Mouse (Mus musculus) inflammation-experienced regulatory T-cells (primary cell): ENCODE measurements around the gene Krt1. TPM values are rescaled to one million over a fixed set of nuclear protein-coding genes. Genes with fewer than 3 reads are reported as not detected.

Experiments
- polyA plus RNA-seq, 2 experiments: library from polyadenylated mRNA; unstranded; fragments of 100-300 nt; shearing (Covaris generic); gene quantifications; one replicate each; pipeline ENCODE4 v1.2.1; 2017

Gene Krt1
- under 1 TPM; 0.12 to 0.22 TPM for polyA plus RNA-seq

GRCm38 (mm10) chr15:101850694-101851093 is at the start of gene Krt1:
TSS of gene Krt1 (minus strand) at chr15:101850794.

GRCm38 (mm10) chr15:101892820-101893219 is 42.2 kb upstream of the Krt1 start, which contains the start of gene Krt76:
TSS of gene Krt76 (minus strand) at chr15:101892920.

GRCm38 (mm10) chr15:101869431-101869830 is 18.8 kb upstream of the Krt1 start, which contains the start of gene Krt77:
TSS of gene Krt77 (minus strand) at chr15:101869705.

DNA sequence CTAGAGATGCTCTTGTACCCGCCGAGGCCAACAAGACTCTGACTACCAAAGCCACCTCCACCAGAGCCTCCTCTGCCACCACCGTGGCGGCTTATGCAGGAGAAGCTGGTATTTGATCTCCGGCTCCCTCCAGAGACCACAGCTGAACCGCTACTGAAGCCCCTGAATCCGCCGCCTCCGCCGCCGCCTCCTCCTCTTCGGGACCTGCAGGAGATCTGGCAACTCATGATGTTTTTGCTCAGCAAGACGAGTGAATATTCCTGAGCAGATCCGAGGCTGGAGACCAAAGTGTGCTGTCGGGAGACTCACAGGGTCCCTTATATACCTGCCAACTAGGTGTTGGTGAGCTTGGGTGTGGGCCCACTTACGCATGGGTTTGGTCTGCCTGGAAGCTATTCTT is 32.7 kb downstream of the Krt1 start, which contains the start of gene Krt2:
Gene Krt2 (minus strand): TSS at position 295 of the 400 bp plus-strand sequence.

GRCm38 (mm10) chr15:101802296-101802835 is 48.2 kb downstream of the Krt1 start, which contains the start of gene Krt73:
TSS of gene Krt73 (minus strand) at chr15:101802346.

Other genes with a start within 250 kb of the Krt1 start
- gene Gm5414, start 222.6 kb downstream of the Krt1 start, polyA plus RNA-seq, result under 1 TPM in 1 of 2 experiments, not detected in 1; 0.10 TPM
- gene Gm5478, start 203.4 kb downstream of the Krt1 start, polyA plus RNA-seq, result not detected
- gene Krt6b, start 170.5 kb downstream of the Krt1 start, polyA plus RNA-seq, result not detected
- under 1 TPM in 1 of 2 experiments, not detected in 1; 0.16 TPM for gene Krt6a, start 156.5 kb downstream of the Krt1 start, polyA plus RNA-seq
- under 1 TPM in 1 of 2 experiments, not detected in 1; 0.07 TPM for gene Krt5, start 137.9 kb downstream of the Krt1 start, polyA plus RNA-seq
- under 1 TPM in 1 of 2 experiments, not detected in 1; 0.23 TPM for gene Krt71, start 107.7 kb downstream of the Krt1 start, polyA plus RNA-seq
- under 1 TPM; 0.08 to 0.43 TPM for gene Krt72, start 64.3 kb downstream of the Krt1 start, polyA plus RNA-seq
- gene Krt73, start 48.4 kb downstream of the Krt1 start, polyA plus RNA-seq, result under 1 TPM; 0.12 to 0.18 TPM
- under 1 TPM; 0.06 to 0.92 TPM for gene Krt2, start 32.6 kb downstream of the Krt1 start, polyA plus RNA-seq
- gene Krt77, start 18.9 kb upstream of the Krt1 start, polyA plus RNA-seq, result not detected
- gene Krt76, start 42.1 kb upstream of the Krt1 start, polyA plus RNA-seq, result under 1 TPM in 1 of 2 experiments, not detected in 1; 0.61 TPM
- gene Krt4, start 73.9 kb upstream of the Krt1 start, polyA plus RNA-seq, result under 1 TPM; 0.07 to 0.56 TPM
- 1 to 10 TPM in 1 of 2 experiments, not detected in 1; 4.3 TPM for gene Krt79, start 89.5 kb upstream of the Krt1 start, polyA plus RNA-seq
- not detected for gene Krt78, start 103.5 kb upstream of the Krt1 start, polyA plus RNA-seq
- gene Krt8, start 153.7 kb upstream of the Krt1 start, polyA plus RNA-seq, result 1 to 10 TPM; 1.7 to 2.4 TPM
- gene Krt18, start 177.4 kb upstream of the Krt1 start, polyA plus RNA-seq, result 1 to 10 TPM in 1 of 2 experiments, under 1 TPM in 1; 0.71 to 6.2 TPM
- gene Eif4b, start 223.0 kb upstream of the Krt1 start, polyA plus RNA-seq, result 10 to 100 TPM; 96.9 to 97.9 TPM
- 1 to 10 TPM; 2.7 to 3.6 TPM for gene Tns2, start 249.6 kb upstream of the Krt1 start, polyA plus RNA-seq